Mouse (Mus musculus): ENCODE results near the gene Marveld3. TPM values are rescaled to one million over a fixed set of nuclear protein-coding genes. Genes with fewer than 3 reads are reported as not detected.
A peak's percentile ranks its signal among the peaks of the same experiment; 100 is the strongest.

Marveld3 gene
- polyA plus RNA-seq (2015; fragmentation: Nextera tagmentation; extraction: Ambion mirVana): 1.3 and 2.1 TPM in 2 replicates

DNA sequence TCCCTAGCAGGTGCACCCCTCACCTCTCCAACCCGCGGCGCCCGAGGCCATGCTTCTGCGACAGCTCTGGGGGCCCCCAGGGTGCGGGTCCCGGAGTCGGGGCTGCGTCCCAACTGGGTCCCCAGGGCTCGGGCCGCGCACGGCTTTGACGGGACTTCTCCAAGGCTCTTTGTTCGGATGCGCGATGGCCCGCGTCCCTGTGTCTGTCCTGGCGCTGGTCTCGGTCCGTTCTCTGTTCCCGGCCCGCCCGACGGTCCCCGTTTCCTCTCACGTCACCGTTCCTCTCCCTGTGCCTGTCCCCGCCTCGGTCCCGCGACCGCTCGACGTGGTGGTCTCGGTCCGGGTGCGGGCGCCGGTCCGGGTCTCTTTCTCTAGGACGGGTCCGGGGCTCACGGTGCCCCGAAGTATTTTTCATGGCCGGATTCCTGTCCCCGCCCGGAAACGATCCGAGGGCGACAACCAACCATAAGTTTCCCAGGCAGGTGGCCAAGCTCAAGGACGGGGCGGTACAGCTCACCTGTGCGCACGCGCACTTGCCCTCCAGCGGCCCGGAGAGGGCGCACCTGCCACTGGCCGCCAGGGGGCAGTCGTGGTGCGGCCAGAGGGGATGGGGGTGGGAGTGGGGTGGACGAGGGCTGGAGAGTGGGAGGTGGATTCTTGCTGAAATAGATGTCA lies at the start of gene Marveld3:
Gene Marveld3 (minus strand): TSS at position 511 of the 675 bp plus-strand sequence.
- no peak within 1 kb of the TSS for H3K9ac ChIP-seq (replicated peaks)
- H3K4me2 ChIP-seq: peak within 1 kb of the TSS; percentile 57
- H3K27ac ChIP-seq (replicated peaks): no peak within 1 kb of the TSS
- H3K4me1 ChIP-seq: peaks cover 23% of the 10 kb centered on the region
- peak within 1 kb of the TSS; percentile 35 for H3K4me3 ChIP-seq (replicated peaks)
- peak; percentile 53; the same call in 1 of the 2 replicates for ATAC-seq (ENCODE audit: low FRiP score)
- H3K9me3 ChIP-seq (replicated peaks): no peaks in the 10 kb centered on the region
- H3K27me3 ChIP-seq (replicated peaks): peaks cover 39% of the 10 kb centered on the region
- no peaks in the 10 kb centered on the region for H3K36me3 ChIP-seq
- WGBS: 2% methylated on average over 64 of the region's 64 CpGs

DNA sequence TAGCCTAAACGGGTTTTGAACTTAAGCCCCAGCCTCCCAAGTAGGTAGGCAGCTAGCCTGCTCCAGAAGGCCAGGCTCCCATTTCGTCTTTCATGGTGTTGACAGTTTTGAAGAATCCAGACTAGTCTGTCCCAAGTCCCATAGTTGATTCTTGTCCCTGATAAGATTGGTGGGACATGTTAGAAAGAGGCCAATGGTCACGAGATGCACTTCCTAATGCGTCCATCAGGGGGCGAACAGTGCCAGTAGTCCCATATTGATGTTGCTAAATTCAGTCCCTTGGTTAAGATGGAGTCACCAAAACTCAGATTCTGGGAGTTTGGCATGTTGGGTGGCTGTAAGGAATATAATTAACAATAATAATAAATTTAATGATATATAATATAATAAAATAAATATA lies 48.9 kb upstream of the Marveld3 start:
- H3K4me3 ChIP-seq (replicated peaks): no peak overlapping the region

DNA sequence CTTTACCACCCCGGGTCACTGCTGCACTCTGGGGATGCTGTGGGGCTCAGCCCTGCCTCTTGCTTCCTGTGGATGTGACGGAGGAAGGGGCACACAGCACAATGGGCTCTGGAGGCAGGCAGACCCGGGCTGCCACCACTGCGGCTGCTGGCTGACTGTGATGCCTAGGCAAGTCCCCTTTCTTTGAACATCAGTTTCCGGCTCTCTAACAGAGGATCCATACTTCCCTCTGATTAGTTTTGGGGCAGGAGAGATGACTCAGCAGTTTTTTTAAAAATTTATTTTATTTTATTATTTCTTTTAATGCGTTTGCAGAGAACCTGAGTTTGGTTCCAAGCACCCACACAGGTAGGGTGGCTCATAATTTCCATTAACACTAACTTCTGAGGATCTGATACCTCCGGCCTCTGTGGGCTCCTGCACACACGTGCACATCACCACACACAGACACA lies 47.0 kb upstream of the Marveld3 start:
- no peak for ATAC-seq (ENCODE audit: low FRiP score)
- Histone ChIP-seq H3K9ac (replicated peaks) (no peak overlapping the region), H3K36me3 (no peaks in the 10 kb centered on the region), H3K27ac (replicated peaks) (no peak overlapping the region), H3K27me3 (replicated peaks) (no peaks in the 10 kb centered on the region), H3K4me3 (replicated peaks) (no peak overlapping the region), H3K9me3 (replicated peaks) (no peaks in the 10 kb centered on the region), H3K4me1 (peaks cover 8% of the 10 kb centered on the region; the same call in 1 of the 2 replicates), H3K4me2 (no peak overlapping the region)
- 70% methylated on average over 8 of the region's 8 CpGs for whole genome bisulfite sequencing

More for the DNA sequence above, 48.9 kb upstream of the Marveld3 start:
- no peaks in the 10 kb centered on the region for H3K27me3 ChIP-seq (replicated peaks)
- WGBS: 41% methylated on average over 5 of the region's 5 CpGs
- H3K4me2 ChIP-seq: no peak overlapping the region
- H3K9me3 ChIP-seq (replicated peaks): no peaks in the 10 kb centered on the region
- H3K9ac ChIP-seq (replicated peaks): no peak overlapping the region
- ATAC-seq (ENCODE audit: low FRiP score): no peak
- H3K36me3 ChIP-seq: no peaks in the 10 kb centered on the region
- no peak overlapping the region for H3K27ac ChIP-seq (replicated peaks)
- peaks cover 8% of the 10 kb centered on the region; the same call in 1 of the 2 replicates for H3K4me1 ChIP-seq

DNA sequence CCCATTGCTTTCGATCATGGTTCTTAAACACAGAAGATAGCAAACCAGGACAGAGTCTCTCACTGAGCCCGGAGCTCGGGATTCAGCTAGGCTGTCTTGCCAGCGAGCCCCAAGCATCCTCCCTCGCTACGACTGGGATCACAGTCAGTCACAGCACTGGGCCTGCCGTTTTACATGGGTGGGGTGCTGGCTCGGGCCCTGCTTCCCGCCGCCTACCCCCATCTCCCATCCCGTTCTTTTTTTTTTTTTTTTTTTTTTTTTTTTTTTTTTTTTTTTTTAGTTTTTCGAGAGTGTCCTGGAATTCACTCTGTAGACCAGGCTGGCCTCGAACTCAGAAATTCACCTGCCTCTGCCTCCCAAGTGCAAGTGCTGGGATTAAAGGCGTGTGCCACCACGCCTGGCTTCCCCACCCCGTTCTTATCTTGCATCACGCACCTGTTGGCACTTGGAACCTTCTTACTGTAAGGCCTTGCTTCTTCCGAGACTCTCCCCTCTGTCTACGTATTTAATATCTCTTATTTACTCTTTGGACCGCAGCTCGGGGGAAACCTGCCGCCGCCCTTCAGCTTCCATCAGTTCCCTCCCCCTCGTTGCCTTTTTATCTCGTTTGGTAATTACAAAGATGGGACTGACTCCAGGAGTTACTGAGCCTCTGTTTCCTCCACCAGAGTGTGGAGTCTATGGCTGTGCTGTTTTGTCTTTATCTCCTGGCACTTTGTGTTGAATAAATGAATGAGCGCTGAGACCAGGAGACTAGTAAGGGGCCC lies 46.4 kb upstream of the Marveld3 start:
- Histone ChIP-seq H3K4me3 (replicated peaks) (no peak overlapping the region), H3K27ac (replicated peaks) (no peak overlapping the region), H3K4me1 (peaks cover 8% of the 10 kb centered on the region; the same call in 1 of the 2 replicates), H3K36me3 (no peaks in the 10 kb centered on the region), H3K27me3 (replicated peaks) (no peaks in the 10 kb centered on the region), H3K4me2 (no peak overlapping the region), H3K9ac (replicated peaks) (no peak overlapping the region), H3K9me3 (replicated peaks) (no peaks in the 10 kb centered on the region)
- ATAC-seq (ENCODE audit: low FRiP score): no peak
- WGBS: 89% methylated on average over 26 of the region's 26 CpGs

DNA sequence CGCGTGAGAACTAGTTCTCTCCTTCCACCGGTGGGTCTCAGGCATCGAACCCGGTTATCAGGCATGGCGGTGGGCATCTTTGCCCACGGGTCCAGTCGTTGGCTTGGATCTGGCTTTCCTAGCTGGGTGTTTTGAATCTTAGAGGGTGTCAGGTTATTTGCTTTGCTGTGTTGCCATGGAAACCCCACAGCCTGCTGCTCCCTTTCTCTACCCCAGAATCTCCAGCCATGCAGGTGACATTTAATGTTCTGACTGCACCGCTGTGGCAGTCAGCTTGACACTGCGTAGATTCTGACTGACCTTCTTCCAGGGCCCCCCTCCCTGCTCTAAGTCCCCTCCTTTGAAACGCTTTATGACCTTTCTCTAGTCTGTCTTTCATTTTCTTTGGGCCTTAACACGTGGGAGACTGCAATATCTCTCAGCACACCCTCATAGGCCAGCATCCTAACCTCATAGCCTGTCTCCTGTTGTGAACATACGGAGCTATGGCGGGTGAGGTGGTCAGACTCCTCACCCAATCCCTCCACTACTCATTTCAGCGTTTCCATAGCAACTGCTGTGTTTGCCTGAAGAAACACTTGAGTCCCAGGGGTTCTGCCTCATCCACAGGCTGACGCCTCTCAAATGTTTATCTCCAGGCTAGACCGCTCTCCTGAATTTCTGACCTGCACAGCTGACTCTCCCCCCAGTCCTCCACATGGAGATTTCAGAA lies 44.5 kb upstream of the Marveld3 start:
- Histone ChIP-seq H3K4me3 (replicated peaks) (no peak overlapping the region), H3K4me2 (no peak overlapping the region), H3K4me1 (peaks cover 8% of the 10 kb centered on the region; the same call in 1 of the 2 replicates), H3K27ac (replicated peaks) (peak overlapping the region; percentile 20; the same call in 1 of the 2 replicates), H3K9ac (replicated peaks) (no peak overlapping the region), H3K36me3 (no peaks in the 10 kb centered on the region), H3K9me3 (replicated peaks) (no peaks in the 10 kb centered on the region), H3K27me3 (replicated peaks) (no peaks in the 10 kb centered on the region)
- WGBS: 43% methylated on average over 17 of the region's 17 CpGs
- ATAC-seq (ENCODE audit: low FRiP score): peak; percentile 66

DNA sequence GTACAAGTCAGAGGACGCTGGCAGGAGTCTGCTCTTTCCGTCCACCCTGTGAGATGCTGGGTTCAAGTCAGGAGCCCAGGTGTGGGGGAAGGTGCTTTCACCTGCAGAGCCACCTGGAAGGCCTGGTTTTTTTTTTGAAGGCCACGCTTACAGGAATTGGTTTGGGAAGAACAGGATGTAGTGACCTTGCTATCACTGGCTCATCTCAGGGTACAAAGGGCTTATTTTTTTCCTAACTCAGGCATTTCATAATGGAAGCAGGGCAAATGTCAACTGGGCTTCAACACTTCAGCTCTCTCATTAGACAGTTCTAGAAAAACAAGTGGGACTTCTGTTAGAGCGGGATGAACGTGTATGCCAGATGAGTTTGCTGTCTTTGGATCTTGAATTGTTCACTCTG lies 42.3 kb upstream of the Marveld3 start:
- Histone ChIP-seq H3K36me3 (no peaks in the 10 kb centered on the region), H3K4me2 (no peak overlapping the region), H3K9me3 (replicated peaks) (no peaks in the 10 kb centered on the region), H3K9ac (replicated peaks) (no peak overlapping the region), H3K4me1 (peaks cover 8% of the 10 kb centered on the region; the same call in 1 of the 2 replicates), H3K4me3 (replicated peaks) (no peak overlapping the region), H3K27ac (replicated peaks) (no peak overlapping the region), H3K27me3 (replicated peaks) (no peaks in the 10 kb centered on the region)
- no peak for ATAC-seq (ENCODE audit: low FRiP score)
- 84% methylated on average over 5 of the region's 5 CpGs for WGBS

DNA sequence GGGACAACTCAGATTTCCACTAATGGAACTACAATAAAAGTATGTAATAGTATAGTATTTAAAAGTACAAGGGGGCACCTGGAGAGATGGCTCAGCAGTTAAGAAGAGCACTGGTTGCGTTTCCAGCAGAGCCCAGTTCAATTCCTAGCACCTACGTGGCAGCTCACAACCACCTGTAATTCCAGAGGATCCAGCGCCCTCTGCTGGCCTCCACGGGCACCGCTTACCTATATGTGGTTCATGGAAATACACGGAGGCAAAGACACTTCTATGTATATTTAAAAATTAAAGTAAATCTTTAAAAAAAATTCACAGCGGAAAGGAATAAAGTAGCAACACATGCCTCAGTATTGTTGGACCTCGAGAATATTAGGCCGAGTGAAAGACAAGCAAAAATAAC lies 41.0 kb upstream of the Marveld3 start:
- Histone ChIP-seq H3K27me3 (replicated peaks) (no peaks in the 10 kb centered on the region), H3K27ac (replicated peaks) (no peak overlapping the region), H3K4me3 (replicated peaks) (no peak overlapping the region), H3K9me3 (replicated peaks) (no peaks in the 10 kb centered on the region), H3K36me3 (no peaks in the 10 kb centered on the region), H3K4me2 (no peak overlapping the region), H3K4me1 (peaks cover 8% of the 10 kb centered on the region; the same call in 1 of the 2 replicates), H3K9ac (replicated peaks) (no peak overlapping the region)
- ATAC-seq (ENCODE audit: low FRiP score): no peak
- 38% methylated on average over 9 of the region's 9 CpGs for WGBS

DNA sequence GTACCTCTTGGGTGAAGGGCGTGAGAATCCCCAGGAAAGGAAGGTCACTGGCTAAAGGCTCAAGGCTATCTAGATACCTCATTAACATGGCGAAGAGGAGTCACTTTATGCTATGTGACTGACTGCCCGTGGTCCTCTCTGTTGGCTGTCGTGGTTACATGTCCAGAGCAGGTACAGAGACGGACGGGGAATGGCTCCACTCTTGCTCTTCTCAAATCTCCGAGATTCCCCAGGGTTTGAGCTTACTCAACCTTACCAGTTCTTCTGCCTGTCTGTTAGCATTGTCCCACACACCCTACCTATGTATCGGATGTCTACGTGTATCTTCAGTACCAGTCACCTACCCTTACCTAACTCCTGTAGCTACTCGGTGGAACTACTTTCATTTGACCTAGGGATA lies 38.0 kb upstream of the Marveld3 start:
- H3K9me3 ChIP-seq (replicated peaks): no peaks in the 10 kb centered on the region
- H3K4me2 ChIP-seq: no peak overlapping the region
- no peaks in the 10 kb centered on the region for H3K36me3 ChIP-seq
- ATAC-seq (ENCODE audit: low FRiP score): no peak
- no peaks in the 10 kb centered on the region for H3K4me1 ChIP-seq
- H3K9ac ChIP-seq (replicated peaks): no peak overlapping the region
- no peak overlapping the region for H3K4me3 ChIP-seq (replicated peaks)
- no peaks in the 10 kb centered on the region for H3K27me3 ChIP-seq (replicated peaks)
- WGBS: 90% methylated on average over 10 of the region's 10 CpGs
- H3K27ac ChIP-seq (replicated peaks): no peak overlapping the region

DNA sequence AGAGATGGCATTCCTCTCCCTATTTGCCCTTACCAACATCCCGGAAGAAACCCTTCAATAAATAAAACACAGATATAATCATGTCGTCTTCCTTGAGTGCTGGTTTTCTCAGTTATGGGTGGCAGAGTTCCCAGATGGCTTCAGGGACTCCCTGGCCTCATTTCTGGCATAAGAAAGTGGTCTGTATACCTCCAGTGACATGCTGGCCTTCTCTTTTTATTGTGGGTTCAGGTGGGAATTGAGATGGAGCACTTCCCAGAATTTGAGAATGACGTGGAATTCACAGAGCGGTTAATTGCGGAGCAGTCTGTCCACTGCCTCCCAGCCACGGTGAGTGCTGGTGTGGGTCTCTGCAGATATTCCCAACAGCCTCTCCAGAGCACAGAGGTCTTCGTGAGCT lies 36.1 kb upstream of the Marveld3 start:
- Histone ChIP-seq H3K27ac (replicated peaks) (no peak overlapping the region), H3K27me3 (replicated peaks) (no peaks in the 10 kb centered on the region), H3K4me1 (no peaks in the 10 kb centered on the region), H3K4me3 (replicated peaks) (no peak overlapping the region), H3K36me3 (no peaks in the 10 kb centered on the region), H3K4me2 (no peak overlapping the region), H3K9me3 (replicated peaks) (no peaks in the 10 kb centered on the region), H3K9ac (replicated peaks) (no peak overlapping the region)
- ATAC-seq (ENCODE audit: low FRiP score): no peak
- WGBS: 65% methylated on average over 7 of the region's 7 CpGs

DNA sequence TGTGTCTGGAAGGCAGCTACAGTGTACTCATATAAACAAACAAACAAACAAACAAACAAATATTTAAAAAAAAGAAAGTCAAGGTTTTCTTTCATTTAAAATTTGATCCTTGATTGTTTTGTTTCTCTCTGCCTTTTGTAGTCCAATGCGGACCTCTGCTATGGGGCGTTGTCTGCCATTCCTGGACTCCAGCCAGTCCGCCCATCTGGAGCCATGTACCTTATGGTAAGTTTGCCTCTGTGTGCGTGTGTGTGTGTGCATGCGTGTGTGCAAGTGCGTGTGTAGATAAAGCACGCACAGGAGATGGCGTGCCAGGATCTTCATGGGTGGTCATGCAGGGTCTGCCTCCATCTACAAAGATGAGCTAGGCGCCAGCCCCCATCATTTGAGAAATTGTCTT lies 35.4 kb upstream of the Marveld3 start:
- H3K9me3 ChIP-seq (replicated peaks): no peaks in the 10 kb centered on the region
- H3K4me2 ChIP-seq: no peak overlapping the region
- no peak overlapping the region for H3K27ac ChIP-seq (replicated peaks)
- ATAC-seq (ENCODE audit: low FRiP score): no peak
- no peak overlapping the region for H3K4me3 ChIP-seq (replicated peaks)
- no peaks in the 10 kb centered on the region for H3K27me3 ChIP-seq (replicated peaks)
- H3K4me1 ChIP-seq: no peaks in the 10 kb centered on the region
- H3K36me3 ChIP-seq: no peaks in the 10 kb centered on the region
- 79% methylated on average over 9 of the region's 9 CpGs for WGBS
- no peak overlapping the region for H3K9ac ChIP-seq (replicated peaks)

DNA sequence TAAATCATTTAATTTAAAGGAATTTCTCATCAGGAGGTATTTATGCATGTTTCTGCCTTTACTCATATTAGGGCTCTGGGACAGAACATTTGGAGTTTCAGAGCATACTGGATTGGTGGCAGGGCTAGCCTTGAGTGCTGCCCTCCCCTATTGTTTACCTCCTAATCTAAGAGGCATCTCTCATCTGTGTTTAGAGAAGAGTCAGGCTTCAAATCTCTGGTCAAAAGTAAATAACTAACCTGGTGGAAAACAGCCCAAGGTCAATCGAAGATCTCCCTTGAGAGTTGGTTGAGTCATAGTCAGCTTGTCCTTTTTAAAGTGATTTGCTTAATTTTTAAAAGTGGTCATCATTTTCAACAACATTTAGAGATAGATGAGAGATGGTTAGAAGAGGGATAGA lies 30.9 kb upstream of the Marveld3 start:
- no peak overlapping the region for H3K27ac ChIP-seq (replicated peaks)
- H3K27me3 ChIP-seq (replicated peaks): no peaks in the 10 kb centered on the region
- no peaks in the 10 kb centered on the region for H3K4me1 ChIP-seq
- no peak overlapping the region for H3K4me2 ChIP-seq
- no peak overlapping the region for H3K4me3 ChIP-seq (replicated peaks)
- H3K9me3 ChIP-seq (replicated peaks): no peaks in the 10 kb centered on the region
- no peak overlapping the region for H3K9ac ChIP-seq (replicated peaks)
- H3K36me3 ChIP-seq: no peaks in the 10 kb centered on the region
- no peak for ATAC-seq (ENCODE audit: low FRiP score)
- 85% methylated on average over 1 of the region's 1 CpGs for WGBS
